Mouse (Mus musculus) adrenal gland, adult 8-10 months (tissue): Measurements from ENCODE around the gene Bcl2l2. TPM values are rescaled to one million over a fixed set of nuclear protein-coding genes. Genes with fewer than 3 reads are reported as not detected.

ENCODE experiments used
- DNase-seq: peaks from one replicate; pipeline ENCODE4 v3.0.0; 2022
- total RNA-seq, 4 experiments: library from RNA; stranded (reverse); gene quantifications; 2 replicates each; pipeline ENCODE4 v1.2.4; 2022

Gene Bcl2l2
- total RNA-seq, 4 experiments from 2014 or later = 62.9 to 88.0 (median 73.9) TPM

GRCm38 (mm10) chr14:54936831-54937160, 53.6 kb downstream of the Bcl2l2 start:
- DNase-seq = no peak

DNA sequence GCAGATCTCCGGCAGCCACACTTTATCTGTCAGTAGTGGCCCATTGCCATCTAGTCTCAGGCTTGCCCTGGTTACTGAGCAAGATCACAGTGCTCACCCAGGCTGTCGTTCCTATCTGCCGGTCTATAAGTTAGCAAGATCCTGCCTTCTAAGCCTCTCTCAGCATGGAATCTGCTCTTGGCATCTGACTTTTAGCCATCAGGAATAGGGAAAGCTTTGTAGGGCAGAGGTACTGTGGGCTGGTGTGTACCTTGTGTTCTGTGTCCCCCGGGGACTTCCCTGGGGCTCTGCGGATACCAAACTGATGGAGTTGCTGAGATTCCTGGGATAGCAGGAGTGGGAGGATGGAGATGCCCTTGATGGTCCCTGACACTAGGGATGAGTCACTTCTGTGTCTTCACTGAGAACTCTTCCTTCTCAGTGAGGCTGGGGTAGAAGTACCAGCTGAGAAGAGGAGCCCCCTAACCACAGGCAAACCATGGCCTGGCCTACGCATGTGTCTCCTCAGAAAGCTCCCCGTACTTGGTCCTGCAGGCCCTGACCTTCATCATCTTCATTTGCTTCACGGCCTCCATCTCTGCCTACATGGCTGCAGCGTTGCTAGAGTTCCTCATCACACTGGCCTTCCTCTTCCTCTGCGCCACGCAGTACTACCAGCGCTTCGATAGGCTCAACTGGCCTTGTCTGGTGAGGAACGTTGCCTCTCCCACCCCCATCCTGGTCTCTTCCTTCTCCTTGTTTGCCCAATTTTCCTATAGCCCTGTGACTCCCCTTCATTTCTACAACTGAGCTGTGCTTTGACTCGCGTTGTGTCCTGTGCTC, 54.4 kb downstream of the Bcl2l2 start:
- DNase-seq = no peak

Other genes starting within 250 kb of the Bcl2l2 start
- gene Gm17606, start 242.4 kb upstream of the Bcl2l2 start, total RNA-seq = not detected
- gene Cdh24, start 242.0 kb upstream of the Bcl2l2 start, total RNA-seq = 1 to 10 TPM in 2 of 4 experiments, under 1 TPM in 2; 0.46 to 2.0 (median 1.3) TPM
- gene 1700123O20Rik, start 197.2 kb upstream of the Bcl2l2 start, total RNA-seq = 10 to 100 TPM; 34.2 to 43.9 (median 39.6) TPM
- gene Acin1, start 196.4 kb upstream of the Bcl2l2 start, total RNA-seq = 100 to 1,000 TPM; 140 to 305 (median 208) TPM
- gene Gm29776, start 184.5 kb upstream of the Bcl2l2 start, total RNA-seq = under 1 TPM in 2 of 4 experiments, not detected in 2; 0.19 to 0.59 TPM
- not detected for gene Cebpe, start 171.2 kb upstream of the Bcl2l2 start, total RNA-seq
- 10 to 100 TPM; 26.6 to 51.8 (median 40.3) TPM for gene Slc7a8, start 101.4 kb upstream of the Bcl2l2 start, total RNA-seq
- 1 to 10 TPM in 2 of 4 experiments, under 1 TPM in 2; 0.77 to 1.7 (median 1.2) TPM for gene Rnf212b, start 69.2 kb upstream of the Bcl2l2 start, total RNA-seq
- gene Homez, start 12.4 kb upstream of the Bcl2l2 start, total RNA-seq = 10 to 100 TPM; 18.7 to 29.2 (median 21.7) TPM
- 10 to 100 TPM; 18.5 to 26.6 (median 21.6) TPM for gene Ppp1r3e, start 5.8 kb upstream of the Bcl2l2 start, total RNA-seq
- 1 to 10 TPM in 3 of 4 experiments, under 1 TPM in 1; 0.99 to 9.0 (median 4.4) TPM for gene Gm20521, start 64 bp downstream of the Bcl2l2 start, total RNA-seq
- gene Pabpn1, start 9.1 kb downstream of the Bcl2l2 start, total RNA-seq = 100 to 1,000 TPM; 157 to 316 (median 238) TPM
- gene Slc22a17, start 29.8 kb downstream of the Bcl2l2 start, total RNA-seq = 10 to 100 TPM; 44.9 to 81.7 (median 60.3) TPM
- 1 to 10 TPM; 2.5 to 4.4 (median 3.2) TPM for gene Efs, start 42.7 kb downstream of the Bcl2l2 start, total RNA-seq
- not detected for gene Il25, start 49.3 kb downstream of the Bcl2l2 start, total RNA-seq
- gene Cmtm5, start 52.9 kb downstream of the Bcl2l2 start, total RNA-seq = under 1 TPM; 0.42 to 0.67 (median 0.60) TPM
- gene Myh6, start 83.5 kb downstream of the Bcl2l2 start, total RNA-seq = not detected
- gene Gm17428, start 93.6 kb downstream of the Bcl2l2 start, total RNA-seq = not detected
- gene Myh7, start 111.2 kb downstream of the Bcl2l2 start, total RNA-seq = not detected
- 10 to 100 TPM; 35.3 to 44.0 (median 39.4) TPM for gene Ngdn, start 132.1 kb downstream of the Bcl2l2 start, total RNA-seq
- gene Zfhx2, start 208.9 kb downstream of the Bcl2l2 start, total RNA-seq = 10 to 100 TPM in 2 of 4 experiments, 1 to 10 TPM in 2; 6.9 to 17.8 (median 11.7) TPM
- gene Thtpa, start 211.4 kb downstream of the Bcl2l2 start, total RNA-seq = 10 to 100 TPM; 16.1 to 22.6 (median 21.0) TPM
- gene Ap1g2, start 223.2 kb downstream of the Bcl2l2 start, total RNA-seq = 10 to 100 TPM; 24.5 to 29.3 (median 26.0) TPM
- 1 to 10 TPM; 3.3 to 6.9 (median 5.3) TPM for gene Jph4, start 233.6 kb downstream of the Bcl2l2 start, total RNA-seq